Mouse (Mus musculus) megakaryocyte-erythroid progenitor cell, adult 5-6 weeks (primary cell): ENCODE results near the gene Yars. TPM values are rescaled to one million over a fixed set of nuclear protein-coding genes. Genes with fewer than 3 reads are reported as not detected.

Experiments
- total RNA-seq, 2 experiments: library from RNA; stranded (forward) in 1 of 2; stranded (reverse) in 1 of 2; fragments of 200-1000, 215-1000 nt in 1 of 2; fragments of >200 nt in 1 of 2; fragmentation: Nextera tagmentation in 1 of 2; gene quantifications; 2 replicates each; pipeline ENCODE4 v1.2.3; 2014 to 2017

Gene Yars
- total RNA-seq, 2 experiments from 2014 or later = 45.5 to 56.6 TPM

Other genes starting within 250 kb of the Yars start
- gene Azin2, start 227.3 kb upstream of the Yars start, total RNA-seq (2014; fragmentation: Nextera tagmentation) = not detected in 2 replicates
- gene Azin2, start 227.3 kb upstream of the Yars start, total RNA-seq (2017) = not detected in 2 replicates
- gene Ak2, start 197.8 kb upstream of the Yars start, total RNA-seq (2014; fragmentation: Nextera tagmentation) = 192 and 206 TPM in 2 replicates
- 179 and 181 TPM in 2 replicates for gene Ak2, start 197.8 kb upstream of the Yars start, total RNA-seq (2017)
- gene Rnf19b, start 131.5 kb upstream of the Yars start, total RNA-seq (2014; fragmentation: Nextera tagmentation) = 12.1 and 15.0 TPM in 2 replicates
- 26.7 and 28.3 TPM in 2 replicates for gene Rnf19b, start 131.5 kb upstream of the Yars start, total RNA-seq (2017)
- not detected in 2 replicates for gene Tmem54, start 84.2 kb upstream of the Yars start, total RNA-seq (2014; fragmentation: Nextera tagmentation)
- gene Tmem54, start 84.2 kb upstream of the Yars start, total RNA-seq (2017) = not detected in 2 replicates
- gene Hpca, start 67.7 kb upstream of the Yars start, total RNA-seq (2014; fragmentation: Nextera tagmentation) = not detected in 2 replicates
- not detected in 2 replicates for gene Hpca, start 67.7 kb upstream of the Yars start, total RNA-seq (2017)
- not detected in 2 replicates for gene Fndc5, start 52.8 kb upstream of the Yars start, total RNA-seq (2014; fragmentation: Nextera tagmentation)
- 0.65 and 0.75 TPM in 2 replicates for gene Fndc5, start 52.8 kb upstream of the Yars start, total RNA-seq (2017)
- gene S100pbp, start within 50 bp of the Yars start, total RNA-seq (2014; fragmentation: Nextera tagmentation) = 33.7 and 36.6 TPM in 2 replicates
- 9.9 and 26.8 TPM in 2 replicates for gene S100pbp, start within 50 bp of the Yars start, total RNA-seq (2017)
- 0.20 and 0.45 TPM in 2 replicates for gene C77080, start 71.6 kb downstream of the Yars start, total RNA-seq (2014; fragmentation: Nextera tagmentation)
- gene C77080, start 71.6 kb downstream of the Yars start, total RNA-seq (2017) = 0.11 TPM in 1 of 2 replicates, not detected in the other
- not detected in 2 replicates for gene Sync, start 97.9 kb downstream of the Yars start, total RNA-seq (2014; fragmentation: Nextera tagmentation)
- gene Sync, start 97.9 kb downstream of the Yars start, total RNA-seq (2017) = not detected in 2 replicates
- gene Rbbp4, start 145.6 kb downstream of the Yars start, total RNA-seq (2014; fragmentation: Nextera tagmentation) = 128 and 189 TPM in 2 replicates
- 92.8 and 105 TPM in 2 replicates for gene Rbbp4, start 145.6 kb downstream of the Yars start, total RNA-seq (2017)
- gene Zbtb8os, start 145.9 kb downstream of the Yars start, total RNA-seq (2014; fragmentation: Nextera tagmentation) = 26.6 and 41.9 TPM in 2 replicates
- 52.6 and 60.8 TPM in 2 replicates for gene Zbtb8os, start 145.9 kb downstream of the Yars start, total RNA-seq (2017)
- 4.4 and 6.9 TPM in 2 replicates for gene Zbtb8a, start 188.4 kb downstream of the Yars start, total RNA-seq (2014; fragmentation: Nextera tagmentation)
- gene Zbtb8a, start 188.4 kb downstream of the Yars start, total RNA-seq (2017) = 13.3 and 22.2 TPM in 2 replicates